Mouse (Mus musculus): ENCODE results near the gene Gpx1.

- TF ChIP-seq CTCF (IDR thresholded peaks at IDR 0.05; ENCODE audit: insufficient read depth, low read depth, low read length), result 0 out of 2 replicates have a peak, but pooled peaks have one; percentile 12
- peak; percentile 88 for TF ChIP-seq POLR2A (IDR thresholded peaks at IDR 0.05; ENCODE audit: insufficient read depth, low read depth, low read length)
These were observed 32.8 kb upstream of the Gpx1 start, which contains the start of the genes Rhoa and Tcta for GRCm38 (mm10) chr9:108305629-108306520.

Measured in olfactory bulb, adult 2 months (tissue).